Mouse (Mus musculus) embryo, embryonic 10.5 days (tissue): Measurements from ENCODE around the gene Adamts5.

Source experiments
- DNase-seq: peaks from one replicate; pipeline ENCODE4 v3.0.0-alpha.2; 2015; ENCODE audit warnings: low spot score

Gene Adamts5

GRCm38 (mm10) chr16:85822330-85822916 is 79.2 kb downstream of the Adamts5 start:
- DNase-seq = no peak

- peak; percentile 74 for DNase-seq
These were observed 81.7 kb downstream of the Adamts5 start for GRCm38 (mm10) chr16:85819808-85820458.

DNA sequence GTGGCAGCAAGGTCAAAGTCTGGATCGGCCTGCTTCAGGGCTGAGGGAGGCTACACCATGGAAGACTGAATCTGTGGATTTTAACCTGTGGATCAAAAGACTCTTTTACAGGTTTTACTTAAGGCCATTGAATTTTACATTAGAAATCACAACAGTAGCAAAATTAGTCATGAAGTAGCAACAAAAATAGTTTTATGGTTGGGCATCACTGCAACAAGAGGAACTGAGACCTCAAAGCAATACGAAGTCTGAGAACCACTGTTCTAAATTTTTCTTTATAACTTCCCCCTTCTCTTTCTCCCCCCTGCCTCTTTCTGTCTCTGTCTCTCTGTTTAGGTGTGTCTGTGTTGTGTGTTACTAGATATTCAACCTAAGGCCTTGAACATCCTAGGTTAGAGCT is 87.5 kb downstream of the Adamts5 start:
- no peak for DNase-seq

GRCm38 (mm10) chr16:85807626-85808025 is 94.0 kb downstream of the Adamts5 start:
- DNase-seq = peak; percentile 77

- DNase-seq = peak; percentile 86
These were observed 94.6 kb downstream of the Adamts5 start for GRCm38 (mm10) chr16:85807072-85807471.
